Mouse (Mus musculus): Measurements from ENCODE around the gene Ntm. TPM values are rescaled to one million over a fixed set of nuclear protein-coding genes. Genes with fewer than 3 reads are reported as not detected.

The Ntm gene
- total and polyA plus RNA-seq, 3 experiments = not detected

GRCm38 (mm10) chr9:29550107-29550506 lies 412.8 kb downstream of the Ntm start:
- TF ChIP-seq ZKSCAN1 (IDR thresholded peaks at IDR 0.05; ENCODE audit: low read depth, low read length) = no peak
- TF ChIP-seq TAL1 (IDR thresholded peaks at IDR 0.05; ENCODE audit: low read length) = no peak
- no peak for TF ChIP-seq GATA1 (IDR thresholded peaks at IDR 0.05; ENCODE audit: low read depth, low read length)
- no peak for TF ChIP-seq CHD1 (IDR thresholded peaks at IDR 0.05; ENCODE audit: low read depth, low read length)
- no peak for TF ChIP-seq USF2 (IDR thresholded peaks at IDR 0.05; ENCODE audit: borderline replicate concordance in 1 of 2, insufficient read depth in 1 of 2, low read depth in 1 of 2, low read length in 2 of 2)
- TF ChIP-seq EP300 (IDR thresholded peaks at IDR 0.05; ENCODE audit: low read depth in 1 of 2, low read length in 2 of 2) = no peak
- no peak for TF ChIP-seq BHLHE40 (IDR thresholded peaks at IDR 0.05; ENCODE audit: borderline replicate concordance, low read depth, low read length)
- no peak for DNase-seq (ENCODE audit: low read depth, low spot score)

GRCm38 (mm10) chr9:29536415-29536814 lies 426.5 kb downstream of the Ntm start:
- Histone ChIP-seq H3K4me1 (ENCODE audit: control insufficient read depth in 1 of 2, insufficient read depth in 2 of 2, low read length in 2 of 2) (no peaks in the 10 kb centered on the region), H3K9me3 (replicated peaks; ENCODE audit: insufficient read depth, low read length) (no peaks in the 10 kb centered on the region)

More at GRCm38 (mm10) chr9:29550107-29550506, 412.8 kb downstream of the Ntm start:
- Histone ChIP-seq H3K79me2 (ENCODE audit: control insufficient read depth, insufficient read depth, low read length, poor library complexity) (no peaks in the 10 kb centered on the region), H3K9ac (ENCODE audit: control insufficient read depth, low read depth, low read length, poor library complexity, severe bottlenecking) (no peak overlapping the region), H3K9me3 (replicated peaks; ENCODE audit: insufficient read depth, low read length) (no peaks in the 10 kb centered on the region), H3K4me3 (ENCODE audit: control insufficient read depth in 1 of 2, insufficient read depth in 1 of 2, low read depth in 2 of 2, low read length in 2 of 2) (no peak overlapping the region), H3K4me1 (ENCODE audit: control insufficient read depth in 1 of 2, insufficient read depth in 2 of 2, low read length in 2 of 2) (no peaks in the 10 kb centered on the region), H3K36me3 (ENCODE audit: control insufficient read depth in 1 of 2, insufficient read depth in 2 of 2, low read length in 2 of 2) (no peaks in the 10 kb centered on the region), H3K27ac (ENCODE audit: control insufficient read depth, low read depth, low read length) (no peak overlapping the region), H3K27me3 (ENCODE audit: control insufficient read depth in 1 of 2, insufficient read depth in 2 of 2, low read length in 2 of 2) (no peaks in the 10 kb centered on the region)

GRCm38 (mm10) chr9:29534773-29535172 lies 428.2 kb downstream of the Ntm start:
- no peaks in the 10 kb centered on the region for H3K9me3 ChIP-seq (replicated peaks; ENCODE audit: insufficient read depth, low read length)
- no peaks in the 10 kb centered on the region for H3K4me1 ChIP-seq (ENCODE audit: control insufficient read depth in 1 of 2, insufficient read depth in 2 of 2, low read length in 2 of 2)
- no peak overlapping the region for H3K4me3 ChIP-seq (ENCODE audit: control insufficient read depth in 1 of 2, insufficient read depth in 1 of 2, low read depth in 2 of 2, low read length in 2 of 2)
- no peak overlapping the region for H3K9ac ChIP-seq (ENCODE audit: control insufficient read depth, low read depth, low read length, poor library complexity, severe bottlenecking)
- TF ChIP-seq TAL1 (IDR thresholded peaks at IDR 0.05; ENCODE audit: low read length) (no peak), MYB (IDR thresholded peaks at IDR 0.05; ENCODE audit: low read depth, low read length) (no peak), ZKSCAN1 (IDR thresholded peaks at IDR 0.05; ENCODE audit: low read depth, low read length) (no peak), MEF2A (IDR thresholded peaks at IDR 0.05; ENCODE audit: extremely low read depth, insufficient replicate concordance, low read depth, low read length, poor library complexity, severe bottlenecking) (no peak), MAFK (IDR thresholded peaks at IDR 0.05; ENCODE audit: borderline replicate concordance, low read depth, low read length) (no peak), NRF1 (IDR thresholded peaks at IDR 0.05; ENCODE audit: insufficient read depth, low read depth, low read length, poor library complexity, severe bottlenecking) (no peak), GABPA (IDR thresholded peaks at IDR 0.05; ENCODE audit: low read depth, low read length) (no peak), EP300 (IDR thresholded peaks at IDR 0.05; ENCODE audit: low read depth in 1 of 2, low read length in 2 of 2) (no peak), E2F4 (IDR thresholded peaks at IDR 0.05; ENCODE audit: borderline replicate concordance, low read depth, low read length) (no peak), CTCF (IDR thresholded peaks at IDR 0.05 in 2 of 3, conservative IDR thresholded peaks at IDR 0.05 in 1 of 3; ENCODE audit: control insufficient read depth in 1 of 3, insufficient read depth in 1 of 3, low read depth in 2 of 3, low read length in 3 of 3, poor library complexity in 1 of 3, severe bottlenecking in 1 of 3) (no peak), JUND (IDR thresholded peaks at IDR 0.05; ENCODE audit: low read depth, low read length) (no peak), MYC (IDR thresholded peaks at IDR 0.05; ENCODE audit: low read depth, low read length) (no peak), CHD1 (IDR thresholded peaks at IDR 0.05; ENCODE audit: low read depth, low read length) (no peak), GATA1 (IDR thresholded peaks at IDR 0.05; ENCODE audit: low read depth, low read length) (no peak), MXI1 (IDR thresholded peaks at IDR 0.05; ENCODE audit: low read depth, low read length) (no peak)
- H3K36me3 ChIP-seq (ENCODE audit: control insufficient read depth in 1 of 2, insufficient read depth in 2 of 2, low read length in 2 of 2) = no peaks in the 10 kb centered on the region
- no peak for DNase-seq (ENCODE audit: low read depth, low spot score)
- no peaks in the 10 kb centered on the region for H3K27me3 ChIP-seq (ENCODE audit: control insufficient read depth in 1 of 2, insufficient read depth in 2 of 2, low read length in 2 of 2)
- no peaks in the 10 kb centered on the region for H3K79me2 ChIP-seq (ENCODE audit: control insufficient read depth, insufficient read depth, low read length, poor library complexity)
- H3K27ac ChIP-seq (ENCODE audit: control insufficient read depth, low read depth, low read length) = no peak overlapping the region

More at GRCm38 (mm10) chr9:29536415-29536814, 426.5 kb downstream of the Ntm start:
- TF ChIP-seq ELF1 (IDR thresholded peaks at IDR 0.05; ENCODE audit: low read depth, low read length) = no peak
- TF ChIP-seq TBP (IDR thresholded peaks at IDR 0.05; ENCODE audit: low read depth, low read length) = no peak
- TF ChIP-seq SMC3 (IDR thresholded peaks at IDR 0.05; ENCODE audit: low read depth, low read length) = no peak
- no peak for TF ChIP-seq RCOR1 (IDR thresholded peaks at IDR 0.05; ENCODE audit: low read depth, low read length)
- TF ChIP-seq CHD1 (IDR thresholded peaks at IDR 0.05; ENCODE audit: low read depth, low read length) = no peak
- no peak for TF ChIP-seq MAX (IDR thresholded peaks at IDR 0.05; ENCODE audit: low read length)
- TF ChIP-seq USF2 (IDR thresholded peaks at IDR 0.05; ENCODE audit: borderline replicate concordance in 1 of 2, insufficient read depth in 1 of 2, low read depth in 1 of 2, low read length in 2 of 2) = no peak
- no peak for TF ChIP-seq MEF2A (IDR thresholded peaks at IDR 0.05; ENCODE audit: extremely low read depth, insufficient replicate concordance, low read depth, low read length, poor library complexity, severe bottlenecking)
- no peak for TF ChIP-seq CTCF (IDR thresholded peaks at IDR 0.05 in 2 of 3, conservative IDR thresholded peaks at IDR 0.05 in 1 of 3; ENCODE audit: control insufficient read depth in 1 of 3, insufficient read depth in 1 of 3, low read depth in 2 of 3, low read length in 3 of 3, poor library complexity in 1 of 3, severe bottlenecking in 1 of 3)
- no peak for TF ChIP-seq CHD2 (IDR thresholded peaks at IDR 0.05; ENCODE audit: low read length)
- TF ChIP-seq JUND (IDR thresholded peaks at IDR 0.05; ENCODE audit: low read depth, low read length) = no peak
- no peak for TF ChIP-seq NRF1 (IDR thresholded peaks at IDR 0.05; ENCODE audit: insufficient read depth, low read depth, low read length, poor library complexity, severe bottlenecking)
- no peak for TF ChIP-seq GABPA (IDR thresholded peaks at IDR 0.05; ENCODE audit: low read depth, low read length)
- TF ChIP-seq POLR2AphosphoS2 (IDR thresholded peaks at IDR 0.05; ENCODE audit: low read length) = no peak
- TF ChIP-seq MAFK (IDR thresholded peaks at IDR 0.05; ENCODE audit: borderline replicate concordance, low read depth, low read length) = no peak
- TF ChIP-seq RAD21 (IDR thresholded peaks at IDR 0.05; ENCODE audit: low read depth, low read length) = no peak
- H3K4me3 ChIP-seq (ENCODE audit: control insufficient read depth in 1 of 2, insufficient read depth in 1 of 2, low read depth in 2 of 2, low read length in 2 of 2) = no peak overlapping the region
- DNase-seq (ENCODE audit: low read depth, low spot score) = no peak
- no peak overlapping the region for H3K27ac ChIP-seq (ENCODE audit: control insufficient read depth, low read depth, low read length)
- H3K79me2 ChIP-seq (ENCODE audit: control insufficient read depth, insufficient read depth, low read length, poor library complexity) = no peaks in the 10 kb centered on the region
- H3K9ac ChIP-seq (ENCODE audit: control insufficient read depth, low read depth, low read length, poor library complexity, severe bottlenecking) = no peak overlapping the region
- no peaks in the 10 kb centered on the region for H3K27me3 ChIP-seq (ENCODE audit: control insufficient read depth in 1 of 2, insufficient read depth in 2 of 2, low read length in 2 of 2)
- no peaks in the 10 kb centered on the region for H3K36me3 ChIP-seq (ENCODE audit: control insufficient read depth in 1 of 2, insufficient read depth in 2 of 2, low read length in 2 of 2)

All from MEL (cell line).